Mouse (Mus musculus) hindbrain, embryonic 14.5 days (tissue): ENCODE results near the gene 1700022I11Rik. TPM values are rescaled to one million over a fixed set of nuclear protein-coding genes. Genes with fewer than 3 reads are reported as not detected.

Source experiments
- polyA plus RNA-seq: library from polyadenylated mRNA; unstranded; fragments of >200 nt; fragmentation: Nextera tagmentation; extraction: Ambion mirVana; gene quantifications from 2 replicates; pipeline ENCODE4 v1.2.1, GENCODE M21; 2014

1700022I11Rik gene
- polyA plus RNA-seq, 1 experiment from 2014 or later: 0.71 TPM

Other genes with a start within 250 kb of the 1700022I11Rik start
- 0.37 and 0.67 TPM in 2 replicates for gene 4930578G10Rik, start 234.1 kb upstream of the 1700022I11Rik start, polyA plus RNA-seq
- not detected in 2 replicates for gene Ccl19, start 213.0 kb upstream of the 1700022I11Rik start, polyA plus RNA-seq
- 1.4 and 1.7 TPM in 2 replicates for gene Ccl21a, start 195.6 kb upstream of the 1700022I11Rik start, polyA plus RNA-seq
- 0.10 and 0.12 TPM in 2 replicates for gene Fam205a1, start 115.7 kb upstream of the 1700022I11Rik start, polyA plus RNA-seq
- 0.62 and 0.73 TPM in 2 replicates for gene Gm12394, start 112.8 kb upstream of the 1700022I11Rik start, polyA plus RNA-seq
- 1.5 and 2.4 TPM in 2 replicates for gene Fam205c, start 95.4 kb upstream of the 1700022I11Rik start, polyA plus RNA-seq
- gene Phf24, start 52.9 kb upstream of the 1700022I11Rik start, polyA plus RNA-seq: 43.5 and 47.8 TPM in 2 replicates
- 38.5 and 42.0 TPM in 2 replicates for gene Dnajb5, start 19.8 kb upstream of the 1700022I11Rik start, polyA plus RNA-seq
- 470 and 518 TPM in 2 replicates for gene Vcp, start 30.9 kb downstream of the 1700022I11Rik start, polyA plus RNA-seq
- 15.6 and 20.1 TPM in 2 replicates for gene Fancg, start 40.9 kb downstream of the 1700022I11Rik start, polyA plus RNA-seq
- 24.2 and 27.1 TPM in 2 replicates for gene Pigo, start 56.2 kb downstream of the 1700022I11Rik start, polyA plus RNA-seq
- 215 and 231 TPM in 2 replicates for gene Stoml2, start 62.1 kb downstream of the 1700022I11Rik start, polyA plus RNA-seq
- gene Fam214b, start 76.6 kb downstream of the 1700022I11Rik start, polyA plus RNA-seq: 22.6 and 22.9 TPM in 2 replicates
- gene Unc13b, start 89.3 kb downstream of the 1700022I11Rik start, polyA plus RNA-seq: 18.9 and 19.5 TPM in 2 replicates